Mouse (Mus musculus) Patski (cell line): Measurements from ENCODE around the gene Rbbp7. TPM values are rescaled to one million over a fixed set of nuclear protein-coding genes. Genes with fewer than 3 reads are reported as not detected.
A peak's percentile ranks its signal among the peaks of the same experiment; 100 is the strongest.

Experiments
- ATAC-seq: fragments of 100-300 bp; one replicate; pipeline ENCODE4 v1.8.0; 2021
- CTCF ChIA-PET: fragments of 350-600 bp; sonication (Branson Sonifier 250); formaldehyde crosslinking; loops from one replicate; lab custom pipeline; 2022; ENCODE audit warnings: inconsistent platforms; lab: Charles Lee
- POLR2A ChIA-PET: fragments of 350-600 bp; sonication (Branson Sonifier 250); formaldehyde crosslinking; loops from one replicate; lab custom pipeline; 2022; ENCODE audit warnings: antibody characterized with exemption, inconsistent platforms; lab: Charles Lee
- DNase-seq: peaks from one replicate; pipeline ENCODE4 v3.0.0-alpha.2; 2011; ENCODE audit warnings: low read depth, low spot score
- H3K27me3 ChIP-seq: fragments of 371-371 bp; one replicate; pipeline ENCODE4 v1.5.1; 2021
- CTCF ChIP-seq: fragments of 100-300 bp; IDR thresholded peaks from one replicate; pipeline ENCODE4 v1.5.1; 2021
- in situ Hi-C: fragments of 300-500 bp; cut with MboI; formaldehyde crosslinking; loops from 3 replicates; pipeline ENCODE4 v1.11.1; 2018; ENCODE audit warnings: low pct_unique_long_range_greater_than_20kb, mixed read lengths
- polyA plus RNA-seq: library from polyadenylated mRNA; unstranded; gene quantifications from one replicate; pipeline ENCODE4 v1.2.3, GENCODE M21; 2021

The Rbbp7 gene
- polyA plus RNA-seq, 1 experiment from 2014 or later = 307 TPM

DNA sequence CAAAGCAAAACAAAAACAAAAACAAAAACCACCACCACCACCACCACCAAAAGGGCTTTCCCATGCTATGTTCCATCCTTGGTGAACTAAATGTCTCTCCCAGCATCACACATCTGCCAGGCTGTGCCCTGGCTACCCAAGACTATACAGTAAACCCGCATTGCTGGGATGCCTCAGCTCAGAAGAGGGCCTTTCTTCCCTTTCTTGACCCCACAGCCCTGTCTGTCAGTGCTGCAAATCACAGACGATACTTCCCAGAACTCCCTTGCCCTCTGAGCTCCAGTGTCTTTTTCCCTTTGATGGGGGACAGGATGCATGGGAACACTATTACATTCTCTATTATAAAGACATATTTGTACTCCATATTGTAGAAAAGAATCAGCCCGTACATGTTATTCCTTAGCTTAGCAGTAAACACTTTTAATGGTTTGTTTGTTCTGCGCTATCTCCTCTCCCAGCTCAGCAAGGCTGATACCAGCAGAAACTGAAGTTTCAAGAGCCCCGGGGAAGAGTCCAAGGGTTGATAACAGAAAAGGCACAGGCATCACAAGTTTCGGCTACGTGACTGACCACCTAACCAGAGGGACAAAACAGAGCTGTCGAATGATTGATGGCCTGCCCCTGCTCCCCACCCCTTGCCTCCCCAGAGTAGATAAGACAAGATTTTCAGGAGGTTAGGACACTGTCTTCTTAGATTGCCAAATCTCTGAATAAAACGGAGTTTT is 11.3 kb upstream of the Rbbp7 start:
- CTCF ChIA-PET = interaction anchor here (1.0 to 1.1 kb wide), 2 partner anchors 8 to 31 kb away, joined by 3 read pairs; no protein-coding TSS in a partner anchor
- in situ Hi-C loops = no loop called here
- DNase-seq = no peak
- H3K27me3 ChIP-seq = peaks cover 12% of the 10 kb centered on the region
- no peak for TF ChIP-seq CTCF
- ATAC-seq = no peak
- POLR2A ChIA-PET = interaction anchor here (0.6 kb wide), 1 partner anchor 9 kb away, joined by 6 read pairs; no protein-coding TSS in a partner anchor

DNA sequence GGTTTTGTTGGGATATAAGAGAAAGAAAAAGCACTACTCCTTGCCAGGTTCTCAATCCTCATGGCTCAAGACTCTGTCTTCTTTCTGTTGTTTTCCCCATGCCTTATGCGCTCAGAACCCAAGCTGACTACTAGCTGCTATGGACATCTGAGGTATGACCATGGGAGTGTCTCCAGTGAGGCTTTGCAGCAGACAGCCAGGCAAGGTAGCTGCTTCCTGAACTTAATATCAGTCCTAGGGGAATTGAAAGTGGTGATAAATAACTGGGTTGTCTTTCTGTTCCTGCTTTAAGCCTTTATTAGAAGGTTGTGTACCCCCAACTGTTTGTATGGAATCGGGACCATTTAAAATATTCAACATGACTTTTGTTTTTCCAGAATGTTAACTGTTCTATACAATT is 7.8 kb upstream of the Rbbp7 start:
- in situ Hi-C loops = no loop called here
- H3K27me3 ChIP-seq = peaks cover 12% of the 10 kb centered on the region
- ATAC-seq = no peak
- TF ChIP-seq CTCF = no peak
- ChIA-PET POLR2A (no interaction called here), CTCF (interaction anchor here (0.9 kb wide), 1 partner anchor 11 kb away, joined by 3 read pairs; no protein-coding TSS in a partner anchor)
- DNase-seq = no peak

DNA sequence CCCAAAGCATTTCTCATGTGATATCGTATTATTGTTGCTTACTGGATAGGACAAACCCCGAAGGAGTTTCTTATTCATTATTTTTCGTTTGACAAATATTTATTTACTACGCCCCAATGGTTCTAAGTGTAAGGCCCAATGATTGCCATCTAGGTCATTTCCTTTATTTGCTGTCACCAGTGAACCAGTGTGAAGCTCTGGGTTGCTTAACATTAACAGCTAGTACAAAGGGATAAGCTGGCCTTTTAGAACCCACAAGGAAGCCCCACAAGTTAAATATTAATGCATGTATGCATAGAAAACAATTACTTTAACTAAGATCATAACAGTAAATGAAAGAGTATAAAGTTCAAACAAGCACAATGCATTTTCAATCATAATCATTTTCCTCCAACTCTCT is 5.9 kb upstream of the Rbbp7 start:
- DNase-seq (no peak), ATAC-seq (no peak)
- in situ Hi-C loops = no loop called here
- POLR2A ChIA-PET = interaction anchor here (0.6 kb wide), 1 partner anchor 17 kb away, joined by 3 read pairs; no protein-coding TSS in a partner anchor
- CTCF ChIA-PET = interaction anchor here (1.5 kb wide), 1 partner anchor 117 kb away, joined by 3 read pairs; no protein-coding TSS in a partner anchor
- peaks cover 12% of the 10 kb centered on the region for H3K27me3 ChIP-seq
- TF ChIP-seq CTCF = no peak

DNA sequence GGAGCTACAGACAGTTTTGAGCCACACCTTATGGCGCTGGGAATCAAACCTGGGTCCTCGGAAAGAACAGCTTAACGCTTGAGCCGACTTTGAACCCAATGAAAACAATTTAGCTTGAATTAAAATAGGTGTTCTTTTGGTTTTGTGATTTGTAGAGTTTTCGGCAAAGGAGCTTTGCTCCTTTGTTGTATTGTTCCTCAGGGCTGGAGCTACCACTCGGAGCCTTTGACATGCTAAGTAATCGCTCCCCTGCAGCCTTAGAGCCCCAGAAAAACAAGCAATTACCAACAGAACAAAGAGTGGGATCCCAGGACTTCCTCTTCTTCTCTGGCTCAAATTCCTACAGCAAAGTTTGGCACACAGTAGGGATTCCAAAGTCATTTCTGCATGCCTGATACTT is 4.1 kb upstream of the Rbbp7 start:
- POLR2A ChIA-PET = no interaction called here
- in situ Hi-C loops = no loop called here
- TF ChIP-seq CTCF = no peak
- ATAC-seq = no peak
- no peak for DNase-seq
- peaks cover 12% of the 10 kb centered on the region for H3K27me3 ChIP-seq
- CTCF ChIA-PET = interaction anchor here (1.5 kb wide), 1 partner anchor 116 kb away, joined by 3 read pairs; no protein-coding TSS in a partner anchor

GRCm38 (mm10) chrX:162759251-162760114 is 719 bp upstream of the Rbbp7 start:
- ATAC-seq (no peak), DNase-seq (peak; percentile 13)
- POLR2A ChIA-PET = interaction anchor here (0.9 to 1.9 kb wide), 2 partner anchors 9 to 12 kb away, joined by 3 to 5 read pairs; no protein-coding TSS in a partner anchor
- CTCF ChIA-PET = no interaction called here
- TF ChIP-seq CTCF = no peak
- no peaks in the 10 kb centered on the region for H3K27me3 ChIP-seq
- in situ Hi-C loops = loop anchor here (5.0 kb wide), 1 partner anchor 37 kb away; no protein-coding TSS in a partner anchor

GRCm38 (mm10) chrX:162760958-162761515 is 835 bp downstream of the Rbbp7 start:
- no peak for TF ChIP-seq CTCF
- CTCF ChIA-PET = no interaction called here
- DNase-seq (no peak), ATAC-seq (no peak)
- in situ Hi-C loops = loop anchor here (5.0 kb wide), 1 partner anchor 39 kb away; no protein-coding TSS in a partner anchor
- no peaks in the 10 kb centered on the region for H3K27me3 ChIP-seq
- POLR2A ChIA-PET = no interaction called here

GRCm38 (mm10) chrX:162761716-162762395 is 1.7 kb downstream of the Rbbp7 start:
- DNase-seq (peak; percentile 15), ATAC-seq (no peak)
- in situ Hi-C loops = loop anchor here (5.0 kb wide), 1 partner anchor 40 kb away; no protein-coding TSS in a partner anchor
- TF ChIP-seq CTCF = no peak
- POLR2A ChIA-PET = no interaction called here
- H3K27me3 ChIP-seq = no peaks in the 10 kb centered on the region
- CTCF ChIA-PET = interaction anchor here (1.1 kb wide), 1 partner anchor 10 kb away, joined by 3 read pairs; no protein-coding TSS in a partner anchor

DNA sequence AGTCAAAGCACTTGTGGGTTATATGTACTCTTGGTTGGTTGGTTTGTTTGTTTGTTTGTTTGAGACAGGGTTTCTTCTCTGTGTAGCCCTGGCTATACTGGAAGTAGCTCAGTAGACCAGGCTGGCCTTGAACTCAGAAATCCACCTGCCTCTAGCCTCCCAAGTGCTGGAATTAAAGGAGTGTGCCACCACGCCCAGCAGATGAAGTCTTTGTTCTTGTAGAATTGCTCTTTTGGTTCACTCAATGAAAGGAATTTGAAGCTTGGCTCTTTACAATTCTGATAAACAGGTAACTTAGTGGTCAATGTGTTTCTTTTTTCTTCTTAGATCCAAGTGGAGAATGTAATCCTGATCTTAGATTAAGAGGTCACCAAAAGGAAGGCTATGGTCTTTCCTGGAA is 10.5 kb downstream of the Rbbp7 start:
- H3K27me3 ChIP-seq = peaks cover 11% of the 10 kb centered on the region
- in situ Hi-C loops = no loop called here
- ChIA-PET CTCF (interaction anchor here (0.8 kb wide), 1 partner anchor 52 kb away, joined by 3 read pairs; no protein-coding TSS in a partner anchor), POLR2A (interaction anchor here (1.4 kb wide), 1 partner anchor 11 kb away, joined by 5 read pairs; the partner anchor contains the start of gene Rbbp7)
- ATAC-seq (no peak), DNase-seq (no peak)
- no peak for TF ChIP-seq CTCF

DNA sequence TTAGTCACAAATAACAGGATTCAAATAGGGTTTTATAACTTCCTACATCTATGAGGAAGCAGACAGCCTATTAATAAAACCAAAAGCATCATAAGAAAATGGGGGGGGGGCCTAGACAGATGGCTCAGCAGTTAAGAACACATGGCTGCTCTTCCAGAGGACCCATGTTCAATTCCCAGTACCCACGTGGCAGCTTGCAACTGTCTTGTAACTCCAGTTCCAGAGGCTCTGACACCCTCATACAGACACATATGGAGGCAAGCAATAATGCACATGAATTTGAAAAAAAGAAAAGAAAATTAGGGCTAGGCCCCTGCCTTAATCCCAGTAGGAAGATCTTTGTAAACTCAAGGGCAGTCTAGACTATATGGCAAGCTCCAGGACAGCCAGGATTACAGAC is 28.2 kb downstream of the Rbbp7 start:
- no peak for TF ChIP-seq CTCF
- no peak for ATAC-seq
- ChIA-PET POLR2A (no interaction called here), CTCF (interaction anchor here (1.1 to 1.5 kb wide), 2 partner anchors 10 to 13 kb away, joined by 3 read pairs; no protein-coding TSS in a partner anchor)
- DNase-seq = no peak
- in situ Hi-C loops = no loop called here
- H3K27me3 ChIP-seq = peaks cover 19% of the 10 kb centered on the region
